Mouse (Mus musculus) naive thymus-derived CD4-positive, alpha-beta T cell, adult 2 months (primary cell): ENCODE data around the gene Opcml.

Source experiments
- DNase-seq: peaks from one replicate; pipeline ENCODE4 v3.0.0-alpha.2; 2011; ENCODE audit warnings: low read depth

Gene Opcml

DNA sequence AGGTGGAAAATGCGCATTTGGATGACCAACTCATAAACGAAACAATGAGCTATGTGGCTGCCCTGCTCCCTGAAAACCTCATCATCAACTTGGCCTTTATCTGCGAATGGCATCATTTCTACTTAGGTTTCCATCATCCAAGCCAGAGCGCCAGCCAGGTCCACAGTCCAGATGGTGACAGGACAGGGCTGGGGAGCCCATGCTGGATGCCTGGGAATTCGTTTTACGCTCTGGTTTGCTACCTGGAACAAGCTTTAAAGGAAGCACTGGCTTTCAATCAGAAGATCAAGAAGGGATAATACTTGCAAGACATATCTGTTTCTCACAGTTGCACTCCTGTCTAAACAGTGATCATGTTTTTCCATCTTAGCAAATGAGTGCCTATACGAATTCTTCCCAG lies 366.5 kb downstream of the Opcml start:
- no peak for DNase-seq

DNA sequence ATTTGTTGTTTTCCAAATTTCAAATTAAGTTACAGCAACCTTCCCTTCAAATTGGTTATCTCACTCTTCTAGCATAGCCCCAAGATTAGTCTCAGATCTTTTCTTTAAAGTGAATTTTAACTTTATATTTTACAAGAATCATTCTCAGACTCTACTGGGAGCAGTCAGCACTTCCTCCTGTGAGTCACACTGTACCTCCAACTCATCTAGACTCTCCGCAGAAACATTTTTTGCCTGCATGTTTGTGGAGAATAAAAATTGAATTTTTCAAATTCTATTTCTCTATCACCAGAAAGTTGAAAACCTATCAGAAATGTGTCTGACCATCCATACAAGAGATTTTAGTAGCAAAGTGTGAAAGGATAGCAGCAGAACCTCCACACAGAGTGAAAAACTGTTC lies 370.4 kb downstream of the Opcml start:
- no peak for DNase-seq

DNA sequence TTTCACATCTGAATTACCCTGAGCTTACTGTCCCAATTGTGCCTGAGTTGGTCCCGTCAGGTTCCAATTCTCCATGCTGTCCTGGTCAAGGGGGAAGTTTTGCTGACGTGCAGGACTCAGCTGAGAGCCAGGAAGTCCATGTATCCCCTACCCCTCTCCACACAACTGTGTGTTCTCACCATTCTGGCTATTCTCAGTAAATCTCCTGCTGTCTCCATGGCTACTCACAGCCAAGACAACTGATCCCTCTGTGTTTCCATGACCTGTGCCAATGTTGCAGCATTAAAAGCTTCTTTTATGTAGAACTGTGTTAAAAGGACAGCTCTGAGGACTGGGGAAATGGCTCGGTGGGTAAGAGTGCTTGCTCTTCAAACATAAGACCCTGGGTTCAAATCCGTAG lies 373.4 kb downstream of the Opcml start:
- DNase-seq: no peak

DNA sequence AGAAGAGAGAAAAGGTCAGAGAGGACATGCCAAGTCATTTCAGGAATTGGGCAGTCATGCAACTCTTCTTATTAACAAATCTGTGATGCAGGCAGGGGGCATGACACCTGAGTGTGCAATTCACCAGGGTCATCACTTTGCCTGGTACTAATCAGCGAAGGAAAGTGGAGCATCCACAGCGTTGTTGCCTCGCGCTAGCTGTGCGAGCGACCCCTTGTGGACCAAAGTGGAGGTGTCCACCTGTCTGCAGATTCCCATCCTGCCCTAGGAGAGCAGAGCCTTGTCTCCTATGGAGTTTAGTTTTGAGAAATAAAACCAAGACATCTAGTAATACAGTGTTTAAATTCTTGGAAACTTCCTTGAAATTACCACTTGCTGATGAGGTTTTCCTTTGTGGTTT lies 381.3 kb downstream of the Opcml start:
- DNase-seq: no peak

DNA sequence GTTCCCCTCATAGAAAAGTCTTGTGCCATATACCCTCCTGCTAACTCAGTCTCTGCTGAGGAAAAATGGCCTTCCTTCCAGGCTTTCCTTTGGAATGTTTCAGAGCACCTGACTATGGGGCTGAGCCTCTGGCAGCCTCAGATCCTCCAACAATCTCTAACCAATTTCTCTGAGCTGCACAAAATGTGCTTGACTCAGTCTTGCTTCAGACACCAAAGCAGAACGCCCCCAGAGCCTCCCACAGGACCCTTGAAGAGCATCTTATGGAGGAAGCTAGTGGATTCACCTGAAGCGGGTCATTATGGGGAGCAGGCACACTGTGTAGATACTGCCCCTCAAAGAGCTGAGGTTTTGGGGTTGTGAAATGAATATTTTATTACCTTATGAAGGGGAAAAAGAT lies 386.5 kb downstream of the Opcml start:
- no peak for DNase-seq

DNA sequence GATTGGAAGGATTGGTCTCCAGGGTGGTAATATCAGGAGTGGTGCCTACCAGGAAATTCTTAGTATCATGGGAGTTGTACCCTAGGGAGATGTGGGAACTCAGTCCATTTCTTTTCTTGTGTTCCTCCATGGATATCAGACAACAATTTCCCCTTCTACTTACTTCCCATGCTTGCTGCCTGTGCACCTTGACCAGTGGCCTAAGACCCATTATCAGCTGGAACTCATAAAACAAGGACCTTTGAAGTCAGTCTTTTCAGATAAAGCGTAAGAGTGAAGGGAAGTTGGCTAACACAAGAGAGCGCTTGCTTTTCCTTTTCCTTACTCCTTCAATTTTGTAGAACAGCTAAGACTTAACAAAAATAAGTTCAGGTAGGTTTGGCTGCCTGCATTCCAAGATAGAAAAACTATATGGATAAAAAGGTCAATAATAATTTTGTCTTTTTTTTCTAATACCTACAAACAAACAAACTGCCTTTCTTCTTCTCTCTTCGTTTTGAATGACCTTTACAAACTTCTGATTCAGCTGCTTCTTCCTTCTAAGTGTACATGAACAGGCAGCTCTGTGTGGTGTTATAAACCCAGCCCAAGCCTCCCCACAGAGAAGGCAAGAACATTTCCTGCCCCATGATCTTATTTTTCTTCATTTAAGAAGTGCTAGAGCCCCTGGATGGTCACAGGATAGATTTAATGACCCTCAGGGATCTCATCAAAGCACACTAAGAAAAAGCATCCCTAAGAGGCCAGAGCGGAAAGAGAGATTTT lies 387.7 kb downstream of the Opcml start:
- no peak for DNase-seq

DNA sequence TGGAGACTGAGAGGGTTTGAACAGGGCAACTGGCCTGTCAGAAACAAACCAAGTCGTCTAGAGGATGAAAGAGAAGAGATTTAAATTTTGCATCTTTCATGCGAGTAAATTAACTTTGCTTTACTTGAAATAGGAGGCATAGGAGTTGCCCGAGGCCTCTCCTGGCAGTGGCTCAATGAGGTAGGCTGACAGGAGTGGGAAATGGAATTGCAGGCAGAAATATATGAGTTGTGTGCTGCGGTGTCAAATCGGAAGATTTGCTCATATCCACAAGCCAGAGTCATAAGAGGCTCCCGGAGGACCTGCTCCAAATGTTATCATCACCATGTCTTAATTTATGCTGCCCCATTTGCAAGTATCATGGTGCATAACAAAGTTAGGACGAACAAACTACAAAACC lies 391.3 kb downstream of the Opcml start:
- DNase-seq: no peak

DNA sequence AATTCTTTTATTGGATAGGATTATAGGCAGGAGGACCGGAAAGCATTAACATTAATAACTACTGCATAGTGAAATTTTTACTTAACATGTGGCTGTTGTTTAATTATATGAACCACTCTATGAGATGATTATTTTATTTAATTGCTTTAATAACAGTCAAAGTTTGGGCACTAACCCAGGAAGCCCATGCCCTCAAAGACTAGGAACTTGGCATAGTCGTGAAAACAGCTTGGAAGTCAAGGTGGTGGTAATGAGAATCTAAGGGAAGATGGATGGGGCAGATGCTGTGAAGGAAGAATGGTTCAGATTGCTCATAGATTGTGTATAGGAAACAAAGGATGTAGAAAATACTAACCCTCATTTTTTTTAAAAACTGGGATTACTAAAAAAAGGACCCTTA lies 399.7 kb downstream of the Opcml start:
- no peak for DNase-seq

DNA sequence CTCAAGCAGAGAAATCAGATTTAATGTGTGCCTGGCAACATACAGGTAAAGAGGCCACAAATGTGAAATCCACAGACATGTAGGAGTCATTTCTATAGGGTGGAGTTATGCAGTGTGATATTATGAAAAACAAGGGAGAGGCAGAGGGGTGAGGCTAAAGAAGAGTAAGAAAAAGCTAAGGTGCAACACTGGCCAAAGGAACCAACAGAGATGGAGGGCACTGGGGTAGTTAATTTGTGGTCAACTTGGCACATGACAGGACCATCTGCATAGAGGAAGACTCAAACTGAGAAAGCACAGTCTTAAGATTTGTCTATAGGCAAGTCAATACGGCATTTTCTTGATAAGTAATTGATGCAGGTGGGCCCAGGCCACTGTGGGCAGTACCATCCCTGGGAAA lies 400.2 kb downstream of the Opcml start:
- no peak for DNase-seq

DNA sequence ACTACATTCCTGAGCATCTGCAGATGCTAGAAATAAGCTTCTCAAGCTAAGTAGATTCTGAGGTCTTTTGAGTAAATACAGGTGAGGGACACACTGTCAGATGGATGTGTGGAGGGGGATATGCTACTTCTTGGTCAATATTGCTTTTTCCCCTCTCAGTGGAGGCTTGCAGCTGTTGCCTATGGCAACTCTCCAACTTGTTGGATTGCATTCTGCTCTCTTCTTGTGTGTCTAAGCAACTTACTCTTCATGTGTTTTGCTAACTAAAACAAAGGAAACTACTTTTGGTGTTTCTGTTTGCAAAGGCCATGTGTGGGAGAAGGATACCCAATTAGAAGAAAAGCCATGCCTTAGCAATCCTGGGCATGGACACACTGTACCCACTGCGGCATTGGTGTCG lies 406.0 kb downstream of the Opcml start:
- no peak for DNase-seq

DNA sequence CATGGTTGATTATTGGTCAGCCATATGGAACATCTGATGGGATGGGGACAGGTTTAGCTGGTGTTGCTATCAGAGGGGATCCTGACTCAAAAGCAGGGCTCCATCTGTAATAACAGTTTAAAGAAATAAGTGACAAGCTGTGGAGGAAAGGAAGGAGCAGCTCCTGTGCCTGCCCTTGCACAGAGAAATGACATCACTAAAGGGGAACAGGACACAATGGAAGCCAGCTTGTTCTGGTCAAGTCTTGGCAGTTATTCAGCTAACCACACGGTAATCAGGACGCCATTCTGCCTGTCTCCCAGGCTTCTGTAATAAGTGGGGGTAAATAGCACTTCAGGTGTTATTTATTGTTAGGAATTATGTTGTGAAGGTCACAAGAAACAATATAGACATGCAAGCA lies 406.5 kb downstream of the Opcml start:
- DNase-seq: no peak

DNA sequence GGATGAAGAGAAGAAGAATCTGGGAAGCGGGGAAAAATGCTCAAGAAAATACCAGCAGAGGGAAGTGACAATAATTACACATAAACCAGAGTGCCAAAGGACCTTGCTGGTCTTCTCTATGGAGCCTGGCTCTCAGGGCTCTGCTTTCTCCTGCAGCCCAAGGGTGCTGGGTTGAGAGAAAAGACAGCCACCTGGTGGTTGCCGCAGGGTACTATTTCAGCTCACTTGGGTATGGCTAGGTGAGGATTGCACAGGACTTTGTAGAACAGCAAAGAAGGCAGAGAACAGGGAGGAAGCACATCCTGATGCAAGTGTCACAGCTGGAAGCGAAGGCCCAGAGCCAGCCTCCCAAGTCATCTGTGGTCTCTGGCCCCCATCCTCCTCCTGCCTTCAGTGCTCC lies 407.1 kb downstream of the Opcml start:
- DNase-seq: no peak

DNA sequence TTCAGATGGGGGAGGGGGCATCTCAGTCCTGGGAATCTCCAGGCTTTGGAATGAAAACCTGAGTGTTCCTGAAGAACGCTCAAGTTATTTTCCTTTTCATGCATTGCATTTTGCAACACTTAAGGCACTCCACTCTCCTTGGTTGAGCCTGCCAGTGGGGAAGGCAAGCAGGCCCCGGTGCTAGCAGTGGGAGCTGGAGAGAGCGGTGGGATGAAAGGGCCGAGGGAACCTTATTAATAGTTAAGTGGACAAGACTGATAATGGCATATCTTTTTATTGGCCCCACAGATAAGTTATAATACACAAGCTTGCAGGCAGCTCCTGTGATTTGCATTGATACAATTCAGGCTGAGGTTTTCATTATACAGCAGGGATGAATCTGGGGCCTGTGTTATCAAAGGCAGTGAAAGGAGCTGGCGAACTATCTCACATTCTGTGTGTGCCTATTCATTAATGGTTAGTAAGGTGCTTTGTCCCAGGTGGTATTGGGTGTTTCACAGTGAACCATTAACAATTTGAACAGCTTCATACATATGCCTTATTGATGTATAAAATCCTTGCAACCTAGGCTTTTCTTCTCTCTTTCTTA lies 407.6 kb downstream of the Opcml start:
- no peak for DNase-seq

DNA sequence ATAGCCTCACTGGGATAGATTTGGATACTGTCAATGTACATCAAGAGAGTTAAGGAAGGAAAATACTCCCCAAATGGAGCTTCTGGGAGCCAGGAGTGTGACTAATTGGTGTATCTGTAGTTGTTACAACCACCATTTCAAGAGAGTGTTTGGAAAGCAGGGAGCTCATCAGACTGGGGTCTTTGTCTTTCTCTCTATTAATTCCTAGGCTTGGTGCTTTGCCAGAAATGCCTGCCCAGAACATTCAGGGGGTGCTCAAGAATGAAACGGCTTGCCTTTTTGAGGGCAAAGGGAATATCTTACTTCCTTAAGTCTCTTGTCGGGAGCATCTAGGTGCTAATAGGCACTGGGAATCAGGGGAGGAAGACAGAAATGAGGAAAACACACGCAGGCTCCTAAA lies 416.9 kb downstream of the Opcml start:
- no peak for DNase-seq

DNA sequence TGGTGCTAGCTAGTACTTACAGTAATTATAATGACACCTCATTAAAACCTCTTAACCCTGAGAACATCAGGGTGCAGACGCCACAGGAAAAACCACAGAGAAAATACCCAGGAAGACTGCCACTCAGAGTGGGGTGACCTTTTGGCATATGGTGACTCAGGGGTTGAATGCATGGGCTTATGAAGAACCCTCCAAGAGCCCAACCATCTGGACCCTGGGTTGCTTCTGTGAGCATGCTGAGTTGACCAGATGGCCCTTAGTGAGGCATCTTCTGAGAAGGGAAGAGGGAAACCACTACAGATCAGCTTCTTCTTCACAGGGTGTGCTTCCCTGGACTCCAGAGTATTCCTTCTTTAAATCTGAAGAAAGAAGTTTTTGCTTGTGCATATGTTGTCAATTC lies 418.1 kb downstream of the Opcml start:
- DNase-seq: no peak

DNA sequence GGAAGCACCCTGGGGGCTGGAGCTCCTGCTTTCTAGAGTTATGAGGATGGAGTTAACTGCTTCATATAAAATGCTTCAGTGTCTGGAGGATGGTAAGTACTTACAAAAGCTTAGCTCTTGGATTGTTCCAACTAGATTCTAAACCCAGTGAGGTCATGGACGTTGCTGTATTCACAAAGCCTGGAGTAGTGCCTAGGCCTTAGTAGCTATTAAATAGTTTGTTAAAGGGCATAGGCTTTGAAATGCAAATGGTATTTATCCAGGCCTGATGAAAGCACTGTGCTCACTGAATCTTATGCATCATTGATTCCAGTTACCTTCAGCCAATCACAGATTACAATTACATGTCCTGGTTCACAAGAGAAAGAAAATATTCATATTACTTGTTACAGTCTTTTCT lies 421.3 kb downstream of the Opcml start:
- no peak for DNase-seq

DNA sequence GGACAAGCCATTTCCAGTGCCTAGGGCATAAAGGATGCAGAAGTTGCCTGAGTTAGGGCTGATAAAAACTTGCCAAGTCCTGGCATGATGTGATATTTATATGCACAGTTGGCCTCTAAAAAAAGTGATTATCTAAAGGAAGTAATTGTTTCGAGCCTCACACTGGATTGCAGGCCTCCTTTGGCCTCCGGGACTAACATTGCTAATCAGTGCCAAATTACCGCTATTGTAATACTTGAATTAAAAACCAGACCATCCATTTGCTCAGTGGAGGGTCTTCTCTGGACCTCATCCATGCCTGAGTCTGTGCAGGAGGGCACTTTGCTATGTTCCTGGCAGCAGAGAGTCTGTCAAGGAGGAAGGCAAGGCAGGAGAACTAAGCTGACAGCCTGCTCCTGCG lies 423.3 kb downstream of the Opcml start:
- no peak for DNase-seq

DNA sequence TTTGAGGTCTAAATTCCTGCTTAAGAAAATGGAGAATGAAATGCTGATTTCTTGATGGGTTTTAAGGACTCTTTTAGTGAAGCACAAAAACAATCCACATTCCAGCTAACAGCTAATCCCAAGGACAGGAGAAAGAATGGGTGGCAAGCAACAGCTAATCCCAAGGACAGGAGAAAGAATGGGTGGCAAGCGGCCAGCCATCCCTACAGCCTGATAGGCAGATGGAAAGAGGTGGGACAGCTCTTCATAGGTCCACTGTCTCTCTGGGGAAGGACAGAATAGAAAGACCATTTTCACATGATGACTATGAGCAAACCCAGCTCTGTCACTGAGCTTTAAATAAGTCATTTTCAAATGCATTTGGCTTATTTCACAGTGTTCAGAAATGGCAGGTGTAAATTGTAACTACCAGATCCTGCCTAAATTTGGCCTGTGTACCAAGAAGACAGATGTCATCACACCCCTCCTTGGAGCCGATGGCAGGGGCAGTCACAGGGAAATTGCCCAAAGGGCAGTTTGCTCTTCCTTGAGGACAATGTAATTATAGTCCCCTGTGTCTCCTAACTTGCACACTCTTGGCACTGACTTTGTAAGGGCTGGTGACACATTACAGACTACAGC lies 427.6 kb downstream of the Opcml start:
- no peak for DNase-seq

DNA sequence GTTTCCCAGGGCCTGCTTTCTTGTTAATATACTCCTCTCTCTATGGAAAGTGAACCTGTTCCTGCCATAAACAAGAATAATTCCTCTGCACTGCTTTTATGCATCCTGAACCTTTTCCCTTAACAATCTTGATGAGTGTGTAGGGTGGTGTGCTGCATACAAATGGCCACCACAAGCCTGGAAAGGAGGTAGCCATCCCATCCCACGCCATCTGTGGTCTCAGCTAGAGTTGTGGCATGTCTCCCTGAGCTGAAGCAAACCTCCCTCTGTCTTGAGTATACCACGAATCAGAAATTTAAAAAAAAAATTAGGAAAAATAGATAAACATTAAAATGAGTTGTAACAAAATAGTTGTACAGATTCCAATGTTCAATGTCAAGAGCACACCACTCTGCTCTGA lies 432.2 kb downstream of the Opcml start:
- DNase-seq: no peak

DNA sequence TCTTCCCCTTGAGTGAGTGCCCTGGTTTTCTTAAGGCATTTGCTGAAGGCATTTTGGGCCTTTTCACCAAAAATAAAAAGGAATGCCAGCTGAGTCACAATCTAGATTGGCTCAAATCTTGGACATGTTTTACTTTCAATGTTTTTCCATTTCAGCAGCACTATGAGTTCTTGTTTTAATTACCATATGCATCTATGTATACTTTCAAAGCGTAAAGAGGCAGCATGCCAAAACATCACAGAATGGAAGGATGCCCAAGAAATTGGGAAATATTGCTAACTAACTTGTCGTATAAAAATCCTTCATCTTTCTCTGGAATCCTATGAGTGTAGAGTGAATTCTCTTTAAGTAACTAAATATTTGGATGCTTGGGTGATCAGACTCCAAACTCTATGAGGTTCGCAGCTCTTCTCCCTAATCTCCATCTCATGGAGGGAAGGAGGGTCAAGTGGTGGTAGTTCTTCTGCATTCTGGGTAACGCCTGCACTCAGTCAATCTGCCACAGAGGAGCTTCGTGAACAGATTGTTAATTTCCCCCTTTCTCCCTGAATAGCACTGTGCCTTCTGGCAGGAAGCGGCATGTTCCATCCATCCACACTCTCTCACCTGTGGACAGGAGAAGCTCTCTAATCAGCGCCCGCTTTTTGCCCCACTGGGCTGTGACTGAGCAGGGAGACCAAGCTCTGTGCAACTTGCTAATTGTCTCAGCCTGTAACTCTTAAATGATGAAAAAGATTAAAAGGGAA lies 435.4 kb downstream of the Opcml start:
- no peak for DNase-seq

DNA sequence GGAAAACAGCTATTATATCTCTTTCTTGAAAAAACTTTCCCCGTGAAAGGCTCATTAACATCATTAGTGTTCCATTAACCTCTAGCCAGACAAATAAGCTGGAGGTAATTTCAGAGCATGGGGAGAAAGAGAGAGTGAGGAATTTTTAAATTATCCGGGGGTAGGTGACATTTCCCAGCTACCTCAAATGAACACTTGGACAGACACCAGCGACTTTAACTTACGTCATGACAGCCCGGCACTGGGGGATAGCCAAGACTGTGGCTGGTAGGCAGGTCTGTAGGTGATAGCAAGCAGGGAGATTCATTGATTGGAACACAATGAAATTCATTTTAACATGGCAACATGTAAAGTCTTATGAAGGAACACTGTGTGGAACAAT lies 436.0 kb downstream of the Opcml start:
- DNase-seq: no peak

DNA sequence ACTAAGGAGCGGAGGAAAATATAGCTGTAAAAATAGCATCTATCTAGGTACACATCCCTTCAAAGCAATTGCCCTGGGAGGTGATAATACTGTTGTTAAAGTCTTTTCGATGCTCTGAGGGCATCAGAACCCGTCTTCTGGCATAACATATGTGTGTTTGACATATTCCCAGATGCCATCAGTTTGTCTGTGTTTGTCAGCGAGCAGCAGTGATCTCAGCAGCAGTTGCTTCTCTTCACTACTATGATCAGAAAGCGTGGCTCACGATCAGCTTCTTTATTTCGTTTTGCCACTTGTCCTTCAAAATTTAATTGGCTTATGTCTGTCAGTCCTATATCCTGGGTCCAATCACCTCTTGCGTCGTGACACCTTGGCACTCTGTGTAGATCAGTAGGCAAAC lies 447.9 kb downstream of the Opcml start:
- DNase-seq: no peak
